Mouse (Mus musculus) layer of hippocampus, adult 2 months (tissue): ENCODE measurements around the gene Htatip2. TPM values are rescaled to one million over a fixed set of nuclear protein-coding genes. Genes with fewer than 3 reads are reported as not detected.
A peak's percentile ranks its signal among the peaks of the same experiment; 100 is the strongest.

Experiments
- DNase-seq, 2 experiments: peaks; one replicate each; pipeline ENCODE4 v3.0.0; 2022; ENCODE audit warnings: low spot score in 2 of 2
- H3K27ac ChIP-seq: fragments of 200-600 bp; 2 replicates; pipeline ENCODE4 v1.8.1; 2022
- H3K4me3 ChIP-seq: fragments of 200-600 bp; 2 replicates; pipeline ENCODE4 v1.8.1; 2022; ENCODE audit warnings: mild to moderate bottlenecking
- CTCF ChIP-seq: fragments of 200-600 bp; conservative IDR thresholded peaks from 2 replicates; pipeline ENCODE4 v1.8.1; 2022; ENCODE audit warnings: antibody characterized with exemption, mild to moderate bottlenecking, moderate library complexity
- total RNA-seq, 2 experiments: library from RNA; stranded (reverse); gene quantifications; 2 replicates each; pipeline ENCODE4 v1.2.3; 2021

Gene Htatip2
- total RNA-seq, 2 experiments from 2014 or later = 10.9 to 12.5 TPM

DNA sequence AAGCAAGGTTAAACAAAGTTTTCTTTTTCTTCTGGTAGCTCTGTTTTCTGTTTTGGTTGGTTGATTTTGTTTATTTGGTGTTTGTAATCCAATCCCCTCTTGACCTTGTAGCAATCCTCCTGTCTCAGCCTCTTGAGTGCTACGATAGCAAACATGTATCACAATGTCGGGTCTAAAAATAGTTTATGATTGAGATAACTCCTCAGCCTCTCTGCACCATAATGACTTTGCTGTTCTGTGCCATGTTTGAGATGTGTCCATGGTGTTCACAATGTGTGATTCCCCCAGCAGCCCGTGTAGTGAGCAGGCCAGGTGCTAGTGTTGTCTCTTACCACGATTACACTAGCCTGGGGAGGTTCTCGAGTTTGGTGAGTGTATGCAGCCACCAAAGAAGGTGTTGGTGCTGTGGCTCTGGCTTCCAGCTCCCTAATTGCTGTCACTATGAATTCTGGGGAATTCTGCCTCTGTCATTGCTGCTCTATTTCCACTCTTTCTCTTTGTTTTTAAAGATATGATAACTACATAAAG is 45.8 kb downstream of the Htatip2 start:
- DNase-seq = no peak
- peak overlapping the region; percentile 70 for H3K27ac ChIP-seq
- TF ChIP-seq CTCF = no peak
- H3K4me3 ChIP-seq = no peak overlapping the region

DNA sequence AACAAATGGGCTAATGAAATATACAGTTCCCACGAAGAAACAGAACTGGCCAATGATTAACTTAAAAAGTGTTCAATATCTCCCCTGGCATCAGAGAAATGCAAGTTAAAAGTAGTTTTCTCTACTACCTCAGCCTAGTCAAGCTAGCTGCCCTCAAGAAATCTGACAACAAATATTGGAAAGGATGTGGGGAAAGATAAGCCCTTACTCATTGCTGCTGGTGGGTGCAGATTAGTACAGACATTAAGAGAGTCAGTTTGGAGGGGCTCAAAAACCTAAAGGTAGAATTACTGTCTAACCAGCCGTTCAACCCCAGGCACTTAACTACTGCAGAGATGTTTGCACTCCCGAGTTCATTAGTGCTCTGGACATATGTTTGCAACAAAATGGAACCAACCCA is 46.7 kb downstream of the Htatip2 start:
- H3K27ac ChIP-seq = no peak overlapping the region; the same call in 1 of the 2 replicates
- no peak for DNase-seq
- no peak for TF ChIP-seq CTCF
- H3K4me3 ChIP-seq = no peak overlapping the region

DNA sequence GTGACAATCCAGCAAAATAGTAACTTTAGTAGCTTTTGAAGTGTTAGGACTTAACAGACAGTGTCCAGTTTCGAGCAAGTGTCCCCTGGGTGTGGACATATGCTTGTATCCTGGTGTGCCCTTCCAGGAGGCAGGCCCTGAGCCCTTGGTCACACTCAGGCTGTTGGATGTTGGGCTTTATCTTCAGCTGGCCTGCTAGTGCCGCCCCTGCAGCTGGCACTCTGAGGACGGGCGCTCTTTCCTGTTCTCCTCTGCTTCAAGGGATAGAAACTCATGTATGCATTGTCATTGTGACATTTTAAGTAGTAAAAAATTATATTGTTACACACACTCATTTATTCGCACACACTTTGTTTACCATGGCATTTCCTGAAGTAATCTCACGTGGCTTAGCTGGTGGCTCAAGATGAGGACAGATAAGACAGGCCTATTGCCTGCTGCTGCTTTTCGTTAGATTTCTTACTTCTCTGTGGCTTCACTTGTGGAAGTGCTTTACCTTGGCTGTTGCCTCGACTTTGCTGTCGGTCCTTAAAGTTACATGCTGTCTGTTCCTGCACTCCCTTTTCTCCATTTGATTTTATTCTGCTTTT is 48.3 kb downstream of the Htatip2 start:
- Histone ChIP-seq H3K27ac (no peak overlapping the region), H3K4me3 (no peak overlapping the region)
- no peak for TF ChIP-seq CTCF
- DNase-seq = no peak

DNA sequence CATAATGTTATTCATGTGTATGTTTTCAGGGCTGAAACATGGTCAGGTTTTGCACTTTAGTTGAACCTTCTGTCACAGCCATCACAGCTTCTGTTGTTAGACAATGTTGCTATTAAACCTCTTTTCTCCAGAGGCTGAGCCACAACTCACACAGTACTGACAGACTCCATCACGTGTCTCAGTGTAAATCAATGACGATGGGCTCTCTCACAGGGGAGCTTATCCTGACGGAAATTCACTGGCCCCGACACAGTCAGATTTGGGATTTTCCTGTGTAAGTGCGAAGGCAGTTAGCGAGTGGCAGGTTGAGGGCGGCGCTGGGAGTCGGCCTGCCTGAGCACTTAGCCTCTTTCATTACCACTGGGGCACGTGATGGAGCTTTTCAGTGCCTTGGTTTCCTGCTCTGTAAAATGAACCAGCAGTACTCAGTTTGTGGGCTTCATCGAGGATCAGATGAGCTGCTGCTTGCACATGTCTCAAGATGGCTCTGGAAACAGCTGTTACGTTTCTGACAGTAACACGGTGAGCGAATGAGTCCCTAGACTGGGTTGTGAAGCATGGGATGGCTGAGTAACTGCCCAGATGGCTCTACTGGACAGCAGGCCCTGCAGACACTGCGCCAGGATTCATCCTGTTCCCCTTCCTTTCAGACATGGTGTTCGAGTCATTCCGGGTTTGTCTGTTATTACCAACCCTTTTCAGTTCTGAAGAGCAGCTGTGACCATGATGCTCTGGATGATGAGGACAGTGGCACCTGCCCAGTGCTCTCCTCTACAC is 49.1 kb downstream of the Htatip2 start:
- no peak for DNase-seq
- no peak for TF ChIP-seq CTCF
- Histone ChIP-seq H3K27ac (no peak overlapping the region), H3K4me3 (no peak overlapping the region)

DNA sequence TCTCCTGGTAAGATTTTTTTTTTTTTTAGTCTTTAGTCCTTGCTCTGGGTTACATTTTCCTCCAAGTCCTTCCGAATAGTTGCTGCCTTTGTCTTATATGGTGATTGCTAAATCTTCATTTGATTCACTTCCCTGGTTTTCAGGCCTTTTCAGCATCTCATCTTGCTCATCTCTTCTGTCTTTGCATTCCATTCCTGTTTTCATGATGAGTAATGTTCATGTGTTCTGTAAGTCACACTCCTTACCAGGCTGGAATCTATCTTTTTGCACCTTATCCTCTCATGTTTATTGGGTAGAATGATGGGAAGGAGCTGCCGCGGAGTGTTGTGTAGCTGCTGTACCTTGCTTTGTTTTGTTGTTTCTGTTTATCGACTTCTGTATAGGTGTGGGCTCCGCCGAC is 50.2 kb downstream of the Htatip2 start:
- TF ChIP-seq CTCF = no peak
- H3K27ac ChIP-seq = no peak overlapping the region
- no peak overlapping the region for H3K4me3 ChIP-seq
- DNase-seq = no peak

DNA sequence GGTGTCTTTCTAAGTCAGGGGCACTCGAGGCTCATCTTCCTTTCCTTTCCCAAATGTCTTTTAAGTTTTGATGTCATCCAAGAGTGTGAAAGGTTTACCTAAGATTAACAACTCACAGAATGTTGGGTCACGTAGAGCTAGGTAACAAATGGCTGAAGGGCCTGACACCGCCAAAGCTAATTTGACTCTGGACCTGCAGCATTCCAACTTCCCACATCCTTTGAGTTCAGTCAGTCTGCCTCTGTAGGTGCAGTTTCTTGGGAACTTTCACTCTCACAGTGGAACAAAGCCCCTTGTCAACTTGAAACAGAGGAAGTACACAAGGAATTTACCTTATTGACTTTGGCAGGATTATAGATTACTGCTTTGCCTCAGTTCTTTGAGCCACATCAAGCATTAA is 50.6 kb downstream of the Htatip2 start:
- no peak for TF ChIP-seq CTCF
- no peak for DNase-seq
- H3K4me3 ChIP-seq = no peak overlapping the region
- no peak overlapping the region for H3K27ac ChIP-seq

DNA sequence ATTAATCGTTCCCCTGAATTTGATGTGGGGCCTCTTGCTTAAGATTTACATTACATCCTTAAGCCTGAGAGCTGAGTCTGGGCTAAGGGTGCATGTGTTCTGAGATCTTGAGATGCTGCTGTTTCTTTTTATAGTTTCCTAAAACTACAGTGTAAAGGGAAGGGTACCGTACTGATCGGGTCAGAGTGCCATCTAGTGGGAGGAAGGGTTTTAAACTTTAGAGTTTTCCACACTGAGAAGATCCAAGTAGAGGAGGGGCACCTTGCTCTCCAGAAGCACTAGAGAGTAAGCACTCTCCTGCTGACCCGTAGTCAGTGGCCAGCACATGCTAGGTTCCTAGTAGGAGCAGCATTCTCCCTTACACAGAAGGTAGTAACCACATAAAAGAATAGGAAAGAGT is 52.4 kb downstream of the Htatip2 start:
- no peak overlapping the region for H3K4me3 ChIP-seq
- no peak overlapping the region for H3K27ac ChIP-seq
- peak; percentile 74 for TF ChIP-seq CTCF
- DNase-seq = peak; percentile 25 to 26

DNA sequence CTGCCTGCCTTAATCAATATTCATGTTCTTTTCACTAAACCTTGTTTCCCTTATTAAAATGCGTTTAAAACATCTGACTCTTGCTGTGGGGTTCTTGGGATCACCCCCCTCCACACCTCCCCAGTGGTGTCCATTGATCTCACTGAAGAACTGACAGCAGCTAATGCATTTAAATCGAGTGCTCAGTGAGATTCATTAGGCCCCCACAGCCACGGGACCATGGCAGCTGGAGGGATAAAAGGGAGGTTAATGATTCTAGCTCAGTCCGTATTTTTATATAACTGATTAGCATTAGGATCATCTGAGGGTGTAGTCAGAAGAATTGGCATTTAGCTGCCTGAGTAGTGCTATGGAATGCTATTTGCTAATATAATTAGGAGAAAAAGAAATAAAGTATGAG is 60.5 kb downstream of the Htatip2 start:
- DNase-seq = no peak
- TF ChIP-seq CTCF = no peak
- Histone ChIP-seq H3K4me3 (no peak overlapping the region), H3K27ac (peak overlapping the region; percentile 23; the same call in 1 of the 2 replicates)

DNA sequence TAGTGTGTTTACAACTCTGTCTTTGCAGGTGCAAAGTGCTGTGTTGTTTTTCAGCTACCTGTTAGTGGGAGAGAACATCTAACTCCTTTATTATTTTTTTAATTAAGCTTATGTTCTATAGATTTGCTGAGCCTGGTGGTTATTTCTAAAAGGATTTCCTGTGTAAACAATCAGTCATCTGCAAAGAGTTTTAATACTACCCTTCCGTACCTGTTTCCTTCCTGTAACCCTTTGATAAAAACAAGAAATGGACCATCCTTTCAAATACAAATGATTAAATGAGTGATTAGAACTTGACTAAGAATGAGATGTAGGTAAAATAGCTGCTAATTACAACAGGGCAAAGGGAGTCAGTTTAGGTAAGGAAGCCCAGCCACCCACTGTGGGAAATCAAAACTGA is 62.5 kb downstream of the Htatip2 start:
- TF ChIP-seq CTCF = no peak

DNA sequence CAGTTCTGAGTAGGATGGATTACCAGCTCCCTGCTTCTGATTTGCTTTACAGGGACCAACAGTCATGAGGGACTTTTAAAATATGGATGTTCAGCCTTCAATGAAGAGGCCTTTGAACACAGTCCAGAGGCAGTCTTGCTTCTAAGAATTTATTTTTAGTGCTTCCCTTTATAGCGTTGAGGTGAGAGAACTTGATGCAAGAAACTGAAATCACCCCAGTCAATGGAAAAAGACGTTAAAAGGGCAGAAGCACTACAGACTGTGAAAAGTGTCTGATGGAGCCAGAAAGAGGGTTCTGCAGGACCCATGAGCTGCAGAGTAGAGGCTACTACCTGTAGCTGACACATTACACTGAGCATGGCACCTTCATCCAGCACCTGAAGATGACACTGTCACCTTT is 63.1 kb downstream of the Htatip2 start:
- DNase-seq = no peak
- no peak overlapping the region for H3K27ac ChIP-seq
- TF ChIP-seq CTCF = no peak
- no peak overlapping the region for H3K4me3 ChIP-seq

More for the DNA sequence above, 62.5 kb downstream of the Htatip2 start:
- Histone ChIP-seq H3K4me3 (no peak overlapping the region), H3K27ac (no peak overlapping the region)
- no peak for DNase-seq

Other genes starting within 250 kb of the Htatip2 start
- gene Dbx1, start 122.3 kb upstream of the Htatip2 start, total RNA-seq = not detected
- 10 to 100 TPM; 33.5 to 35.0 TPM for gene Prmt3, start 19.2 kb downstream of the Htatip2 start, total RNA-seq
- gene Slc6a5, start 151.0 kb downstream of the Htatip2 start, total RNA-seq = not detected
- gene Nell1, start 215.7 kb downstream of the Htatip2 start, total RNA-seq = 10 to 100 TPM; 46.2 to 51.7 TPM